Mouse (Mus musculus): ENCODE results near the gene St14. TPM values are rescaled to one million over a fixed set of nuclear protein-coding genes. Genes with fewer than 3 reads are reported as not detected.

The St14 gene
- total and polyA plus RNA-seq, 2 experiments from 2014 or later: 1.2 to 1.9 TPM

- Histone ChIP-seq H3K9me3 (ENCODE audit: low read length) (no peaks in the 10 kb centered on the region), H3K4me2 (ENCODE audit: low read depth, low read length, poor library complexity, severe bottlenecking) (no peak overlapping the region), H3K27me3 (ENCODE audit: insufficient read depth, low read length) (no peaks in the 10 kb centered on the region), H3K4me1 (ENCODE audit: insufficient read depth, low read length) (no peaks in the 10 kb centered on the region), H3K9ac (replicated peaks; ENCODE audit: low read length, poor library complexity, severe bottlenecking) (no peak overlapping the region), H3K27ac (ENCODE audit: low read depth, low read length) (no peak overlapping the region), H3K4me3 (ENCODE audit: low read depth, low read length) (no peak overlapping the region), H3K36me3 (ENCODE audit: insufficient read depth, low read length) (no peaks in the 10 kb centered on the region)
- ATAC-seq (ENCODE audit: low FRiP score) (no peak), DNase-seq (ENCODE audit: low spot score) (no peak)
- 90% methylated on average over 8 of the region's 8 CpGs for WGBS
- TF ChIP-seq CTCF (IDR thresholded peaks at IDR 0.05): no peak
Measured at GRCm38 (mm10) chr9:31108464-31108863, 23.2 kb downstream of the St14 start.

- H3K4me3 ChIP-seq (ENCODE audit: low read depth, low read length): no peak overlapping the region
- ATAC-seq (ENCODE audit: low FRiP score) (no peak), DNase-seq (ENCODE audit: low spot score) (no peak)
- H3K4me1 ChIP-seq (ENCODE audit: insufficient read depth, low read length): no peaks in the 10 kb centered on the region
- WGBS: 74% methylated on average over 6 of the region's 6 CpGs
- H3K27ac ChIP-seq (ENCODE audit: low read depth, low read length): no peak overlapping the region
- no peak overlapping the region for H3K9ac ChIP-seq (replicated peaks; ENCODE audit: low read length, poor library complexity, severe bottlenecking)
- H3K27me3 ChIP-seq (ENCODE audit: insufficient read depth, low read length): no peaks in the 10 kb centered on the region
- no peaks in the 10 kb centered on the region for H3K9me3 ChIP-seq (ENCODE audit: low read length)
- H3K36me3 ChIP-seq (ENCODE audit: insufficient read depth, low read length): no peaks in the 10 kb centered on the region
- H3K4me2 ChIP-seq (ENCODE audit: low read depth, low read length, poor library complexity, severe bottlenecking): no peak overlapping the region
- no peak; the same call in 1 of the 2 replicates for TF ChIP-seq CTCF (IDR thresholded peaks at IDR 0.05)
Measured at GRCm38 (mm10) chr9:31098118-31098517, 33.5 kb downstream of the St14 start.

- no peak overlapping the region for H3K9ac ChIP-seq (replicated peaks; ENCODE audit: low read length, poor library complexity, severe bottlenecking)
- peak; percentile 56 for DNase-seq (ENCODE audit: low spot score)
- H3K27ac ChIP-seq (ENCODE audit: low read depth, low read length): no peak overlapping the region
- TF ChIP-seq CTCF (IDR thresholded peaks at IDR 0.05): no peak
- H3K9me3 ChIP-seq (ENCODE audit: low read length): no peaks in the 10 kb centered on the region
- H3K36me3 ChIP-seq (ENCODE audit: insufficient read depth, low read length): no peaks in the 10 kb centered on the region
- H3K4me2 ChIP-seq (ENCODE audit: low read depth, low read length, poor library complexity, severe bottlenecking): no peak overlapping the region
- H3K4me3 ChIP-seq (ENCODE audit: low read depth, low read length): no peak overlapping the region
- H3K27me3 ChIP-seq (ENCODE audit: insufficient read depth, low read length): no peaks in the 10 kb centered on the region
- WGBS: 71% methylated on average over 20 of the region's 20 CpGs
- peak; percentile 63 for ATAC-seq (ENCODE audit: low FRiP score)
- H3K4me1 ChIP-seq (ENCODE audit: insufficient read depth, low read length): no peaks in the 10 kb centered on the region
Measured at GRCm38 (mm10) chr9:31097088-31098082, 34.3 kb downstream of the St14 start.

- no peak overlapping the region for H3K4me2 ChIP-seq (ENCODE audit: low read depth, low read length, poor library complexity, severe bottlenecking)
- H3K27ac ChIP-seq (ENCODE audit: low read depth, low read length): no peak overlapping the region
- no peaks in the 10 kb centered on the region for H3K36me3 ChIP-seq (ENCODE audit: insufficient read depth, low read length)
- no peaks in the 10 kb centered on the region for H3K27me3 ChIP-seq (ENCODE audit: insufficient read depth, low read length)
- no peak overlapping the region for H3K4me3 ChIP-seq (ENCODE audit: low read depth, low read length)
- H3K9ac ChIP-seq (replicated peaks; ENCODE audit: low read length, poor library complexity, severe bottlenecking): no peak overlapping the region
- ATAC-seq (ENCODE audit: low FRiP score) (no peak), DNase-seq (ENCODE audit: low spot score) (no peak)
- WGBS: 96% methylated on average over 10 of the region's 10 CpGs
- H3K9me3 ChIP-seq (ENCODE audit: low read length): no peaks in the 10 kb centered on the region
- TF ChIP-seq CTCF (IDR thresholded peaks at IDR 0.05): no peak
- no peaks in the 10 kb centered on the region for H3K4me1 ChIP-seq (ENCODE audit: insufficient read depth, low read length)
Measured at GRCm38 (mm10) chr9:31092833-31093195, 38.8 kb downstream of the St14 start.

- Histone ChIP-seq H3K36me3 (ENCODE audit: insufficient read depth, low read length) (no peaks in the 10 kb centered on the region), H3K4me1 (ENCODE audit: insufficient read depth, low read length) (no peaks in the 10 kb centered on the region), H3K9ac (replicated peaks; ENCODE audit: low read length, poor library complexity, severe bottlenecking) (no peak overlapping the region), H3K9me3 (ENCODE audit: low read length) (no peaks in the 10 kb centered on the region), H3K27me3 (ENCODE audit: insufficient read depth, low read length) (no peaks in the 10 kb centered on the region), H3K4me2 (ENCODE audit: low read depth, low read length, poor library complexity, severe bottlenecking) (no peak overlapping the region), H3K4me3 (ENCODE audit: low read depth, low read length) (no peak overlapping the region), H3K27ac (ENCODE audit: low read depth, low read length) (no peak overlapping the region)
- ATAC-seq (ENCODE audit: low FRiP score) (no peak), DNase-seq (ENCODE audit: low spot score) (no peak)
- WGBS: 89% methylated on average over 18 of the region's 18 CpGs
- TF ChIP-seq CTCF (IDR thresholded peaks at IDR 0.05): no peak
Measured at GRCm38 (mm10) chr9:31092111-31092832, 39.4 kb downstream of the St14 start.

GRCm38 (mm10) chr9:31091162-31091581, 40.5 kb downstream of the St14 start:
- Histone ChIP-seq H3K27ac (ENCODE audit: low read depth, low read length) (no peak overlapping the region), H3K4me2 (ENCODE audit: low read depth, low read length, poor library complexity, severe bottlenecking) (no peak overlapping the region), H3K4me1 (ENCODE audit: insufficient read depth, low read length) (no peaks in the 10 kb centered on the region), H3K9ac (replicated peaks; ENCODE audit: low read length, poor library complexity, severe bottlenecking) (no peak overlapping the region), H3K36me3 (ENCODE audit: insufficient read depth, low read length) (no peaks in the 10 kb centered on the region), H3K9me3 (ENCODE audit: low read length) (no peaks in the 10 kb centered on the region), H3K4me3 (ENCODE audit: low read depth, low read length) (no peak overlapping the region), H3K27me3 (ENCODE audit: insufficient read depth, low read length) (no peaks in the 10 kb centered on the region)
- DNase-seq (ENCODE audit: low spot score): no peak
- no peak for ATAC-seq (ENCODE audit: low FRiP score)
- 94% methylated on average over 10 of the region's 10 CpGs for WGBS
- no peak for TF ChIP-seq CTCF (IDR thresholded peaks at IDR 0.05)
